Mouse (Mus musculus): Measurements from ENCODE around the gene Clec2i. TPM values are rescaled to one million over a fixed set of nuclear protein-coding genes. Genes with fewer than 3 reads are reported as not detected.
"Not testable (repeated sequence)": the region's sequence is repeated elsewhere in the genome, so short reads cannot be mapped to it uniquely, and the experiment has no call there.

The Clec2i gene
- polyA plus RNA-seq (2015; fragmentation: Nextera tagmentation; extraction: Ambion mirVana) = 0.29 and 1.2 TPM in 2 replicates

GRCm38 (mm10) chr6:128887091-128887790 is at the start of gene Clec2i:
Gene Clec2i, plus strand, starts transcription at chr6:128887588.
- WGBS = 73% methylated on average over 6 of the region's 6 CpGs
- H3K4me1 ChIP-seq (ENCODE audit: control insufficient read depth, insufficient read depth, low read length); H3K9me3 ChIP-seq (replicated peaks; ENCODE audit: control insufficient read depth, low read length): not testable (repeated sequence)

GRCm38 (mm10) chr6:128838342-128839265 is 48.8 kb upstream of the Clec2i start:
- Histone ChIP-seq H3K4me3 (ENCODE audit: low read length) (peak overlapping the region; percentile 87), H3K36me3 (ENCODE audit: control insufficient read depth, insufficient read depth) (no peaks in the 10 kb centered on the region), H3K4me1 (ENCODE audit: control insufficient read depth, insufficient read depth, low read length) (peaks cover 5% of the 10 kb centered on the region), H3K4me2 (ENCODE audit: low read depth, low read length) (peak overlapping the region; percentile 79), H3K9ac (ENCODE audit: low read length) (peak overlapping the region; percentile 92), H3K9me3 (replicated peaks; ENCODE audit: control insufficient read depth, low read length) (no peaks in the 10 kb centered on the region), H3K27me3 (ENCODE audit: control insufficient read depth, insufficient read depth, low read length) (no peaks in the 10 kb centered on the region), H3K27ac (ENCODE audit: low read length) (peak overlapping the region; percentile 96)
- under 1% methylated on average over 49 of the region's 49 CpGs for WGBS
- ATAC-seq (replicated peaks; ENCODE audit: extremely low read depth, insufficient read depth, low FRiP score) = peak; percentile 64

More at GRCm38 (mm10) chr6:128887091-128887790, at the start of gene Clec2i:
- Histone ChIP-seq H3K4me3 (ENCODE audit: low read length) (peak within 1 kb of the TSS; percentile 1; the same call in 1 of the 2 replicates), H3K4me2 (ENCODE audit: low read depth, low read length) (peak within 1 kb of the TSS; percentile 2; the same call in 1 of the 2 replicates)
- not testable (repeated sequence) for ATAC-seq (replicated peaks; ENCODE audit: extremely low read depth, insufficient read depth, low FRiP score); H3K27ac ChIP-seq (ENCODE audit: low read length); H3K9ac ChIP-seq (ENCODE audit: low read length); H3K36me3 ChIP-seq (ENCODE audit: control insufficient read depth, insufficient read depth); H3K27me3 ChIP-seq (ENCODE audit: control insufficient read depth, insufficient read depth, low read length)

GRCm38 (mm10) chr6:128839266-128839771 is 48.1 kb upstream of the Clec2i start:
- Histone ChIP-seq H3K4me1 (ENCODE audit: control insufficient read depth, insufficient read depth, low read length) (peaks cover 8% of the 10 kb centered on the region), H3K27ac (ENCODE audit: low read length) (peak overlapping the region; percentile 96), H3K27me3 (ENCODE audit: control insufficient read depth, insufficient read depth, low read length) (no peaks in the 10 kb centered on the region), H3K9me3 (replicated peaks; ENCODE audit: control insufficient read depth, low read length) (no peaks in the 10 kb centered on the region), H3K36me3 (ENCODE audit: control insufficient read depth, insufficient read depth) (no peaks in the 10 kb centered on the region), H3K9ac (ENCODE audit: low read length) (peak overlapping the region; percentile 67), H3K4me2 (ENCODE audit: low read depth, low read length) (peak overlapping the region; percentile 79), H3K4me3 (ENCODE audit: low read length) (peak overlapping the region; percentile 87)
- peak; percentile 19; the same call in 1 of the 2 replicates for ATAC-seq (replicated peaks; ENCODE audit: extremely low read depth, insufficient read depth, low FRiP score)
- WGBS = 0% methylated on average over 17 of the region's 17 CpGs

- Histone ChIP-seq H3K9ac (ENCODE audit: low read length) (no peak overlapping the region), H3K27ac (ENCODE audit: low read length) (peak overlapping the region; percentile 96; the same call in 1 of the 2 replicates), H3K27me3 (ENCODE audit: control insufficient read depth, insufficient read depth, low read length) (no peaks in the 10 kb centered on the region), H3K9me3 (replicated peaks; ENCODE audit: control insufficient read depth, low read length) (no peaks in the 10 kb centered on the region), H3K4me3 (ENCODE audit: low read length) (peak overlapping the region; percentile 87; the same call in 1 of the 2 replicates), H3K4me2 (ENCODE audit: low read depth, low read length) (peak overlapping the region; percentile 79), H3K4me1 (ENCODE audit: control insufficient read depth, insufficient read depth, low read length) (peaks cover 8% of the 10 kb centered on the region), H3K36me3 (ENCODE audit: control insufficient read depth, insufficient read depth) (no peaks in the 10 kb centered on the region)
- no peak for ATAC-seq (replicated peaks; ENCODE audit: extremely low read depth, insufficient read depth, low FRiP score)
- 54% methylated on average over 7 of the region's 7 CpGs for WGBS
These were observed 47.5 kb upstream of the Clec2i start for GRCm38 (mm10) chr6:128839921-128840320.

GRCm38 (mm10) chr6:128840669-128841068 is 46.7 kb upstream of the Clec2i start:
- not testable (repeated sequence) for H3K27me3 ChIP-seq (ENCODE audit: control insufficient read depth, insufficient read depth, low read length); H3K4me3 ChIP-seq (ENCODE audit: low read length); H3K9me3 ChIP-seq (replicated peaks; ENCODE audit: control insufficient read depth, low read length); H3K36me3 ChIP-seq (ENCODE audit: control insufficient read depth, insufficient read depth); ATAC-seq (replicated peaks; ENCODE audit: extremely low read depth, insufficient read depth, low FRiP score); H3K4me2 ChIP-seq (ENCODE audit: low read depth, low read length); H3K9ac ChIP-seq (ENCODE audit: low read length); H3K27ac ChIP-seq (ENCODE audit: low read length)
- peaks cover 11% of the 10 kb centered on the region for H3K4me1 ChIP-seq (ENCODE audit: control insufficient read depth, insufficient read depth, low read length)
- WGBS = 76% methylated on average over 3 of the region's 3 CpGs

GRCm38 (mm10) chr6:128841327-128842089 is 45.9 kb upstream of the Clec2i start:
- H3K4me3 ChIP-seq (ENCODE audit: low read length) = peak overlapping the region; percentile 76; the same call in 1 of the 2 replicates
- no peak for ATAC-seq (replicated peaks; ENCODE audit: extremely low read depth, insufficient read depth, low FRiP score)
- H3K36me3 ChIP-seq (ENCODE audit: control insufficient read depth, insufficient read depth) = no peaks in the 10 kb centered on the region
- peak overlapping the region; percentile 58 for H3K4me2 ChIP-seq (ENCODE audit: low read depth, low read length)
- H3K4me1 ChIP-seq (ENCODE audit: control insufficient read depth, insufficient read depth, low read length) = peaks cover 11% of the 10 kb centered on the region
- no peaks in the 10 kb centered on the region for H3K9me3 ChIP-seq (replicated peaks; ENCODE audit: control insufficient read depth, low read length)
- H3K9ac ChIP-seq (ENCODE audit: low read length) = no peak overlapping the region
- no peak overlapping the region for H3K27ac ChIP-seq (ENCODE audit: low read length)
- WGBS = 39% methylated on average over 4 of the region's 4 CpGs
- no peaks in the 10 kb centered on the region for H3K27me3 ChIP-seq (ENCODE audit: control insufficient read depth, insufficient read depth, low read length)

GRCm38 (mm10) chr6:128842356-128842944 is 44.9 kb upstream of the Clec2i start:
- Histone ChIP-seq H3K9ac (ENCODE audit: low read length) (peak overlapping the region; percentile 86), H3K4me3 (ENCODE audit: low read length) (peak overlapping the region; percentile 76), H3K9me3 (replicated peaks; ENCODE audit: control insufficient read depth, low read length) (no peaks in the 10 kb centered on the region), H3K27ac (ENCODE audit: low read length) (peak overlapping the region; percentile 95), H3K36me3 (ENCODE audit: control insufficient read depth, insufficient read depth) (no peaks in the 10 kb centered on the region), H3K4me1 (ENCODE audit: control insufficient read depth, insufficient read depth, low read length) (peaks cover 11% of the 10 kb centered on the region), H3K4me2 (ENCODE audit: low read depth, low read length) (peak overlapping the region; percentile 58), H3K27me3 (ENCODE audit: control insufficient read depth, insufficient read depth, low read length) (no peaks in the 10 kb centered on the region)
- WGBS = under 1% methylated on average over 20 of the region's 20 CpGs
- no peak for ATAC-seq (replicated peaks; ENCODE audit: extremely low read depth, insufficient read depth, low FRiP score)

- Histone ChIP-seq H3K4me3 (ENCODE audit: low read length) (peak overlapping the region; percentile 76), H3K4me2 (ENCODE audit: low read depth, low read length) (peak overlapping the region; percentile 58), H3K36me3 (ENCODE audit: control insufficient read depth, insufficient read depth) (no peaks in the 10 kb centered on the region), H3K4me1 (ENCODE audit: control insufficient read depth, insufficient read depth, low read length) (peaks cover 11% of the 10 kb centered on the region), H3K9ac (ENCODE audit: low read length) (peak overlapping the region; percentile 90), H3K27ac (ENCODE audit: low read length) (peak overlapping the region; percentile 95), H3K9me3 (replicated peaks; ENCODE audit: control insufficient read depth, low read length) (no peaks in the 10 kb centered on the region), H3K27me3 (ENCODE audit: control insufficient read depth, insufficient read depth, low read length) (no peaks in the 10 kb centered on the region)
- 0% methylated on average over 44 of the region's 44 CpGs for WGBS
- ATAC-seq (replicated peaks; ENCODE audit: extremely low read depth, insufficient read depth, low FRiP score) = peak; percentile 65
These were observed 44.4 kb upstream of the Clec2i start for GRCm38 (mm10) chr6:128842945-128843478.

Measured in heart, embryonic 16.5 days (tissue).